Mouse (Mus musculus) liver, embryonic 14.5 days (tissue): Measurements from ENCODE around the gene Pde4d. TPM values are rescaled to one million over a fixed set of nuclear protein-coding genes. Genes with fewer than 3 reads are reported as not detected.
"Not testable (repeated sequence)": the region's sequence is repeated elsewhere in the genome, so short reads cannot be mapped to it uniquely, and the experiment has no call there.

Experiments used
- ATAC-seq: fragments of 200-750 bp; cut with Nextera tagmentation; 2 replicates; pipeline ENCODE4 v1.8.0; 2017; ENCODE audit warnings: moderate number of reproducible peaks, mild to moderate bottlenecking, moderate library complexity; ENCODE audit not compliant: insufficient read depth
- DNase-seq, 3 experiments: peaks; one replicate each; pipeline ENCODE4 v3.0.0-alpha.2; 2012 to 2013; ENCODE audit warnings: low read depth in 3 of 3, low spot score in 3 of 3
- H3K27ac ChIP-seq: fragments of 300-500 bp; sonication (generic); 2 replicates; pipeline ENCODE4 v1.5.1; 2014; ENCODE audit warnings: moderate library complexity, mild to moderate bottlenecking, control low read depth, inconsistent platforms
- H3K27me3 ChIP-seq: fragments of 300-500 bp; sonication (generic); 2 replicates; pipeline ENCODE4 v1.6.1; 2014; ENCODE audit warnings: mild to moderate bottlenecking, low read length, moderate library complexity; ENCODE audit not compliant: control insufficient read depth, insufficient read depth
- H3K36me3 ChIP-seq: fragments of 300-500 bp; sonication (generic); replicated peaks from 2 replicates; pipeline ENCODE4 v1.6.1; 2014; ENCODE audit warnings: low read depth; ENCODE audit not compliant: control insufficient read depth, insufficient read depth
- H3K4me1 ChIP-seq, 2 experiments: fragments of 200-500 bp in 1 of 2; fragments of 300-500 bp in 1 of 2; sonication (generic) in 1 of 2; replicated peaks; 2 replicates each; pipeline ENCODE4 v1.6.1; 2012 to 2014; ENCODE audit warnings: antibody characterized with exemption in 1 of 2, inconsistent platforms in 1 of 2, low read length in 1 of 2; ENCODE audit not compliant: control insufficient read depth in 2 of 2, insufficient read depth in 2 of 2
- H3K4me2 ChIP-seq: fragments of 300-500 bp; sonication (generic); 2 replicates; pipeline ENCODE4 v1.6.1; 2014; ENCODE audit warnings: low read depth, mild to moderate bottlenecking, control low read depth, moderate library complexity
- H3K4me3 ChIP-seq, 2 experiments: fragments of 200-500 bp in 1 of 2; fragments of 300-500 bp in 1 of 2; sonication (generic) in 1 of 2; 2 replicates each; pipeline ENCODE4 v1.5.1; 2012 to 2014; ENCODE audit warnings: low read depth in 2 of 2, low read length in 2 of 2, mild to moderate bottlenecking in 2 of 2, control low read depth in 1 of 2, inconsistent platforms in 1 of 2, moderate library complexity in 1 of 2; ENCODE audit not compliant: insufficient read depth in 1 of 2
- H3K9ac ChIP-seq: fragments of 300-500 bp; sonication (generic); replicated peaks from 2 replicates; pipeline ENCODE4 v1.6.1; 2014; ENCODE audit warnings: mild to moderate bottlenecking, control low read depth, moderate library complexity
- H3K9me3 ChIP-seq: fragments of 300-500 bp; sonication (generic); 2 replicates; pipeline ENCODE4 v1.6.1; 2016; ENCODE audit warnings: low read length, mixed read lengths; ENCODE audit not compliant: control insufficient read depth
- CTCF ChIP-seq: IDR thresholded peaks from 2 replicates; pipeline ENCODE4 v1.5.1; 2016; ENCODE audit warnings: antibody characterized with exemption, low read depth, control low read depth
- EP300 ChIP-seq: IDR thresholded peaks from 2 replicates; pipeline ENCODE4 v1.6.1; 2016; ENCODE audit warnings: antibody characterized with exemption, low read depth
- WGBS: fragments of 180-500 bp; shearing (Covaris S2); extraction: QIAGEN DNeasy Blood & Tissue Kit; methylation state at CpG from one replicate; pipeline ENCODE4 v1.1.7; 2014; ENCODE audit not compliant: insufficient replicate concordance; 5-methylcytosine and 5-hydroxymethylcytosine counted together
- polyA plus RNA-seq, 2 experiments: library from polyadenylated mRNA; depleted of rRNA in 1 of 2; stranded (reverse) in 1 of 2; unstranded in 1 of 2; fragments of >200 nt; fragmentation: Nextera tagmentation in 1 of 2; extraction: Ambion mirVana in 1 of 2; gene quantifications; 2 replicates each; pipeline versions ENCODE4 v1.2.1 to v1.2.3; 2012 to 2014

Pde4d gene
- polyA plus RNA-seq, 2 experiments: 4.9 to 8.6 TPM

GRCm38 (mm10) chr13:108769465-108770056 lies 319.8 kb downstream of the Pde4d start:
- TF ChIP-seq EP300 (no peak), CTCF (no peak)
- Histone ChIP-seq H3K9me3 (no peaks in the 10 kb centered on the region), H3K4me2 (no peak overlapping the region), H3K36me3 (no peaks in the 10 kb centered on the region), H3K4me3 (no peak overlapping the region), H3K27ac (no peak overlapping the region), H3K4me1 (no peaks in the 10 kb centered on the region), H3K27me3 (no peaks in the 10 kb centered on the region), H3K9ac (no peak overlapping the region)
- DNase-seq (no peak), ATAC-seq (no peak)
- 51% methylated on average over 3 of the region's 3 CpGs for WGBS

- no peak for ATAC-seq
- H3K36me3 ChIP-seq: no peaks in the 10 kb centered on the region
- H3K9me3 ChIP-seq: no peaks in the 10 kb centered on the region
- H3K27me3 ChIP-seq: no peaks in the 10 kb centered on the region
- 0 out of 4 replicates have a peak, but pooled peaks cover 0 to 3% of the 10 kb centered on the region in 2 experiments for H3K4me1 ChIP-seq
- H3K4me2 ChIP-seq: no peak overlapping the region
- no peak overlapping the region for H3K4me3 ChIP-seq
- H3K27ac ChIP-seq: no peak overlapping the region
- TF ChIP-seq CTCF (no peak), EP300 (no peak)
- H3K9ac ChIP-seq: no peak overlapping the region
- 71% methylated on average over 3 of the region's 3 CpGs for WGBS
- DNase-seq: no peak
These were observed 322.6 kb downstream of the Pde4d start for GRCm38 (mm10) chr13:108772386-108772785.

GRCm38 (mm10) chr13:108774981-108775380 lies 325.2 kb downstream of the Pde4d start:
- TF ChIP-seq CTCF: no peak
- TF ChIP-seq EP300: no peak
- 22% methylated on average over 1 of the region's 1 CpGs for WGBS
- 0 out of 4 replicates have a peak, but pooled peaks cover 0 to 3% of the 10 kb centered on the region in 2 experiments for H3K4me1 ChIP-seq
- no peak overlapping the region for H3K4me2 ChIP-seq
- no peak overlapping the region for H3K4me3 ChIP-seq
- no peak overlapping the region for H3K27ac ChIP-seq
- H3K9ac ChIP-seq: no peak overlapping the region
- no peaks in the 10 kb centered on the region for H3K27me3 ChIP-seq
- no peaks in the 10 kb centered on the region for H3K36me3 ChIP-seq
- ATAC-seq (no peak; the same call in 1 of the 2 replicates), DNase-seq (no peak)
- H3K9me3 ChIP-seq: no peaks in the 10 kb centered on the region

GRCm38 (mm10) chr13:108775882-108776281 lies 326.1 kb downstream of the Pde4d start:
- ATAC-seq (no peak), DNase-seq (no peak)
- H3K4me1 ChIP-seq: 0 out of 4 replicates have a peak, but pooled peaks cover 0 to 3% of the 10 kb centered on the region in 2 experiments
- TF ChIP-seq CTCF: no peak
- TF ChIP-seq EP300: no peak
- no peak overlapping the region for H3K4me2 ChIP-seq
- H3K9me3 ChIP-seq: no peaks in the 10 kb centered on the region
- H3K4me3 ChIP-seq: no peak overlapping the region; a peak in 1 of 4 replicates
- H3K27ac ChIP-seq: no peak overlapping the region
- no peaks in the 10 kb centered on the region for H3K27me3 ChIP-seq
- no peak overlapping the region for H3K9ac ChIP-seq
- WGBS: 9% methylated on average over 7 of the region's 7 CpGs
- H3K36me3 ChIP-seq: no peaks in the 10 kb centered on the region

GRCm38 (mm10) chr13:108797620-108798019 lies 347.9 kb downstream of the Pde4d start:
- not testable (repeated sequence) for H3K9me3 ChIP-seq, H3K9ac ChIP-seq, H3K4me1 ChIP-seq, H3K4me2 ChIP-seq, H3K27ac ChIP-seq, H3K36me3 ChIP-seq, H3K27me3 ChIP-seq, H3K4me3 ChIP-seq, DNase-seq, ATAC-seq
- WGBS: 67% methylated on average over 3 of the region's 3 CpGs
- TF ChIP-seq CTCF: peak; percentile 20; the same call in 1 of the 2 replicates
